Mouse (Mus musculus) liver, embryonic 14.5 days (tissue): Measurements from ENCODE around the gene Trim41.

ENCODE experiments used
- CTCF ChIP-seq: IDR thresholded peaks from 2 replicates; pipeline ENCODE4 v1.5.1; 2016; ENCODE audit warnings: antibody characterized with exemption, low read depth, control low read depth
- EP300 ChIP-seq: IDR thresholded peaks from 2 replicates; pipeline ENCODE4 v1.6.1; 2016; ENCODE audit warnings: antibody characterized with exemption, low read depth

DNA sequence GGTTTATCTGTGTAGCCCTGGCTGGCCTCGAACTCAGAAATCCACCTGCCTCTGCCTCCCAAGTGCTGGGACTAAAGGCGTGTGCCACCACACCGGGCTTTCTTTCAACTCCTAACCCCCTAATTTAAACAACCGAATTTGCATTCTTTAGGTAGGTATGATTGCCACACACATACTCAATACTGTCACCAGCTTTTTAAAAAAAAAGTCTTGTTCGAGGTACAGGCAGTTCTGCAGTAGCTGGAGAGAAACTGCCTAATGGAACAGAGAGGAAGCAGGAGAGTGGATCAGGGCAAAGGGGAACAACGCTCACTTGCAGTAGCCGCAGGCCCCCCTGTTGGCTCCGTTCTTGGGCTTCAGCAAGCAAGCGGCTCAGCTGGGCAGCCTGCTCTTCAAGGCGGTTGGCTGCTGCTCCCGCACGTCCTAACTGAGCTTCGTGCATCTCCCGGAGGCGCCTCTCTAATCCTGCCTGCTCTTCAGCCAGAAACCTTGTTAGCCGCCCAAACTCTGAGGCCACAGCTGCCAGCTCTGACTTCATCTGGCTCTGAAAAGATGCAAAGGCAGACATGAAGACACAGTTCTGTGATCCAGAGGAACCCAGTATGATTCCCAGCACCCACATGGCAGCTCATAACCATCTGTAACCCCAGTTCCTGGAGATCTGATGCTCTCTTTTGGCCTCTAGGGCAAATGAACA lies 8.3 kb downstream of the Trim41 start:
- no peak for TF ChIP-seq CTCF
- no peak for TF ChIP-seq EP300
